ENCODE assay signal across 8 mouse cellular contexts in the genomic region with DNA sequence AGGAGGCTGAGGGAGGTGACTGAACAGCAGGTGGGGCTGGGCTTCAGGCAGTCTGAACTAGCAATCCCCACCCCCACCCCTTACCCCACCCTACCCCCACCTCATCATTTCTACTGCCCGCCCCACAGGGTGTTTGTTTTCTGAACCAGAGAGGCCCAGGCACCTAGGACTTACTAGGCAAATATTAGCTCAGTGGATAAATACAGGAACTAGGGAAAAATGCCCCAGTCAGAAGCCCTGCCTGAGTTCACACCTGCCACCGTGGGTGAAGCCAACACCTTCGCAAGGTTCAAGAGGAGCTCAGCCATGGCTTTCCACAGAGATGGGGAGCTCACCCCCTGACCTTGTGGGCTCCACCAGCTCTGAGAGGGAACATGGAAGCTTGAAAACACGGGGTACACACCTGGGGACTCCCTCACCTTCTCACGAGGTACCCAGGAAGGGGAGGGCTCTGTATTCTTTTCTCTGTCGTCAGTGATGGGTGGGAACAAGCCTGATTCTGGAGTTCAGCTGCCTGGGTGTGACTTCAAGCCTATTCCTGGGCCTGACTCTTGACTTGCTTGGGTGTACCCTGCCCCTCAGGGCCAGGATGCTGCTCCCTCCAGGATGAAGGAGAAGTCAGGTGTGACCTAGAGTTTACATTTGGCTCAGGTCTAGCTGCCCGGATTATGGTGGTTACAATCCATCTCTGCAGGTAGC. TPM values are rescaled to one million over a fixed set of nuclear protein-coding genes. Genes with fewer than 3 reads are reported as not detected.
DNase-seq lines count a peak whose midpoint lies in the region; ATAC-seq and TF ChIP-seq lines count a peak whose summit lies in the region.

Gene Adgrg1, plus strand, starts transcription at position 285 of the 699 bp plus-strand sequence.

- no peak within 1 kb of the TSS for H3K9ac ChIP-seq in forebrain, embryonic 14.5 days (ENCODE audit: low read length)
- no peak within 1 kb of the TSS for H3K9ac ChIP-seq in intestine, embryonic 16.5 days (ENCODE audit: low read depth, low read length)
- H3K9ac ChIP-seq in limb, embryonic 14.5 days (ENCODE audit: low read depth, low read length, severe bottlenecking) = no peak within 1 kb of the TSS
- H3K9ac ChIP-seq in neural tube, embryonic 12.5 days = no peak within 1 kb of the TSS

- no peak within 1 kb of the TSS for H3K4me2 ChIP-seq in forebrain, embryonic 14.5 days (ENCODE audit: low read length)
- peak within 1 kb of the TSS; percentile 27; the same call in 1 of the 2 replicates for H3K4me2 ChIP-seq in intestine, embryonic 16.5 days (ENCODE audit: low read depth, low read length)
- H3K4me2 ChIP-seq in limb, embryonic 14.5 days (replicated peaks; ENCODE audit: low read depth, low read length, severe bottlenecking) = no peak within 1 kb of the TSS
- H3K4me2 ChIP-seq in neural tube, embryonic 12.5 days (replicated peaks) = no peak within 1 kb of the TSS

- TF ChIP-seq POLR2A in limb, embryonic 14.5 days (IDR thresholded peaks at IDR 0.05; ENCODE audit: borderline replicate concordance, extremely low read depth, insufficient read depth, insufficient read length) = no peak

- no peak within 1 kb of the TSS; the same call in 1 of the 2 replicates for H3K27ac ChIP-seq in forebrain, embryonic 14.5 days (ENCODE audit: low read depth, low read length)
- H3K27ac ChIP-seq in intestine, embryonic 16.5 days (ENCODE audit: low read length) = peak within 1 kb of the TSS; percentile 86
- H3K27ac ChIP-seq in limb, embryonic 14.5 days (replicated peaks; ENCODE audit: low read depth, low read length) = no peak within 1 kb of the TSS
- no peak within 1 kb of the TSS for H3K27ac ChIP-seq in neural tube, embryonic 12.5 days

- no peaks in the 10 kb centered on the region for H3K9me3 ChIP-seq in forebrain, embryonic 14.5 days (replicated peaks; ENCODE audit: control insufficient read depth, low read length)
- H3K9me3 ChIP-seq in intestine, embryonic 16.5 days (ENCODE audit: control insufficient read depth, low read length) = no peaks in the 10 kb centered on the region
- H3K9me3 ChIP-seq in limb, embryonic 14.5 days (ENCODE audit: control insufficient read depth, low read length) = no peaks in the 10 kb centered on the region
- H3K9me3 ChIP-seq in neural tube, embryonic 12.5 days = no peaks in the 10 kb centered on the region

- DNase-seq in lung, adult 18-20 months = peak; percentile 65 to 80
- no peak for DNase-seq in lung, postnatal 10 days
- DNase-seq in forebrain, embryonic 14.5 days (ENCODE audit: low spot score) = no peak
- no peak for DNase-seq in limb, embryonic 14.5 days (ENCODE audit: low spot score)
- DNase-seq in frontal cortex, postnatal 10 days (ENCODE audit: low spot score in 2 of 2) = no peak
- DNase-seq in adipocyte (ENCODE audit: low spot score) = no peak

- WGBS in forebrain, embryonic 14.5 days = 50% methylated on average over 7 of the region's 7 CpGs
- 36% methylated on average over 7 of the region's 7 CpGs for WGBS in intestine, embryonic 16.5 days
- WGBS in limb, embryonic 14.5 days = 45% methylated on average over 7 of the region's 7 CpGs
- WGBS in neural tube, embryonic 12.5 days = 55% methylated on average over 7 of the region's 7 CpGs

- no peak within 1 kb of the TSS for H3K4me3 ChIP-seq in forebrain, embryonic 14.5 days (ENCODE audit: low read depth, low read length)
- H3K4me3 ChIP-seq in intestine, embryonic 16.5 days (ENCODE audit: low read length) = no peak within 1 kb of the TSS
- H3K4me3 ChIP-seq in limb, embryonic 14.5 days (replicated peaks; ENCODE audit: low read length) = no peak within 1 kb of the TSS
- no peak within 1 kb of the TSS for H3K4me3 ChIP-seq in neural tube, embryonic 12.5 days

- peaks cover 22% of the 10 kb centered on the region for H3K4me1 ChIP-seq in forebrain, embryonic 14.5 days (ENCODE audit: control insufficient read depth, insufficient read depth, low read length)
- H3K4me1 ChIP-seq in intestine, embryonic 16.5 days (ENCODE audit: control insufficient read depth, insufficient read depth, low read length) = peaks cover 15% of the 10 kb centered on the region
- peaks cover 19% of the 10 kb centered on the region for H3K4me1 ChIP-seq in limb, embryonic 14.5 days (ENCODE audit: control insufficient read depth, insufficient read depth, low read length)
- H3K4me1 ChIP-seq in neural tube, embryonic 12.5 days = peaks cover 23% of the 10 kb centered on the region

- no peaks in the 10 kb centered on the region for H3K27me3 ChIP-seq in forebrain, embryonic 14.5 days (replicated peaks; ENCODE audit: control insufficient read depth, insufficient read depth, low read length)
- no peaks in the 10 kb centered on the region for H3K27me3 ChIP-seq in intestine, embryonic 16.5 days (replicated peaks; ENCODE audit: control insufficient read depth, insufficient read depth, low read length)
- H3K27me3 ChIP-seq in limb, embryonic 14.5 days (ENCODE audit: control insufficient read depth, insufficient read depth, low read length) = no peaks in the 10 kb centered on the region; the same call in 1 of the 2 replicates
- H3K27me3 ChIP-seq in neural tube, embryonic 12.5 days (replicated peaks) = peaks cover 5% of the 10 kb centered on the region; the same call in 1 of the 2 replicates

- ATAC-seq in forebrain, embryonic 14.5 days = no peak
- peak; percentile 71 for ATAC-seq in intestine, embryonic 16.5 days
- ATAC-seq in limb, embryonic 14.5 days (ENCODE audit: low FRiP score, low read depth) = no peak
- no peak for ATAC-seq in neural tube, embryonic 12.5 days (ENCODE audit: low FRiP score, low read depth)

- no peaks in the 10 kb centered on the region for H3K36me3 ChIP-seq in forebrain, embryonic 14.5 days (ENCODE audit: control insufficient read depth, insufficient read depth, low read length)
- H3K36me3 ChIP-seq in intestine, embryonic 16.5 days (ENCODE audit: control insufficient read depth, insufficient read depth, low read length) = no peaks in the 10 kb centered on the region
- H3K36me3 ChIP-seq in limb, embryonic 14.5 days (ENCODE audit: control insufficient read depth, insufficient read depth, low read length) = no peaks in the 10 kb centered on the region
- no peaks in the 10 kb centered on the region for H3K36me3 ChIP-seq in neural tube, embryonic 12.5 days

RNA-seq across cellular contexts. Expression of gene Adgrg1, which starts in this region (rescaled TPM):
- 145 and 157 TPM in 2 replicates for polyA plus RNA-seq in forebrain, embryonic 14.5 days (2014; fragmentation: Nextera tagmentation; extraction: Ambion mirVana)
- polyA plus RNA-seq in intestine, embryonic 16.5 days (2015; fragmentation: Nextera tagmentation; extraction: Ambion mirVana) = 24.4 and 26.8 TPM in 2 replicates
- 25.6 and 35.2 TPM in 2 replicates for polyA plus RNA-seq in limb, embryonic 14.5 days (2012; rRNA removed)
- 17.6 and 20.4 TPM in 2 replicates for polyA plus RNA-seq in limb, embryonic 14.5 days (2014; fragmentation: Nextera tagmentation; extraction: Ambion mirVana)
- 177 and 208 TPM in 2 replicates for polyA plus RNA-seq in neural tube, embryonic 12.5 days (2016; fragmentation: Nextera tagmentation; extraction: Ambion mirVana)

Comparison
In these comparisons a context has a peak if more than half of its experiments do, and no peak if none do; other contexts are left out.
1. DNase-seq: peak in lung, adult 18-20 months (2 of 2); none in lung, postnatal 10 days (single experiment), forebrain, embryonic 14.5 days (single experiment), limb, embryonic 14.5 days (single experiment), frontal cortex, postnatal 10 days (0 of 2) and adipocyte (single experiment).